ENCODE assay signal across 27 mouse cellular contexts in the genomic region with DNA sequence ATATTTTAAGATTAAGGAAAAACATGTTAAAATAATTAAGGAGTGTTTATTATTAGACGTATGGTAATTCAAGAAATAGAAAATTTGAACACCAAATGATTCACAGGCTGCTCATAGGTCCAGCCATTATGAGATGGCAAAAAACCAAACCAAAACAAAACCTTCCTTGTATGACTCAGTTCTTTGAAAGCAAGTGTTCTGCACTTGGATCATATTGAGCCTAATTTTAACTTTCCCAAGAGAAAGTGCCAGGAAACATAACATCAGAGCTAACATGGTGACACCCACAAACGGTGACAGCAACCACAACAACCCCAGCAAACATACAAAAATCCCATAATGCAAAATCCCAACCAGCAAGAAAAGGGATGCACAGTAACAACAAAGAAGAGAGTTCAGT.
DNase-seq lines count a peak whose midpoint lies in the region; ATAC-seq and TF ChIP-seq lines count a peak whose summit lies in the region.
"Had no signal": no experiment of that assay in that cellular context is flagged by ENCODE, and none has a peak within 500 bp of the region (broad histone marks: within the 10 kb centered on the region; RNA-seq: fewer than 3 reads in every experiment).

No protein-coding gene starts in this region.

- in situ Hi-C loops in Patski (cut with MboI; ENCODE audit: low pct_unique_long_range_greater_than_20kb), result no loop called here

- no peak for TF ChIP-seq POLR2A in myocyte (IDR thresholded peaks at IDR 0.05; ENCODE audit: insufficient read length, low read depth)
- TF ChIP-seq POLR2A in kidney, adult 2 months (IDR thresholded peaks at IDR 0.05; ENCODE audit: low read depth, low read length), result no peak

- H3K79me2 ChIP-seq in C2C12 (ENCODE audit: control insufficient read depth, insufficient read depth) (no peaks in the 10 kb centered on the region), myocyte (ENCODE audit: control insufficient read depth, insufficient read depth) (no peaks in the 10 kb centered on the region)

- no peak overlapping the region for H3K27ac ChIP-seq in kidney, adult 2 months (ENCODE audit: insufficient read depth, low read depth, low read length)
- H3K27ac ChIP-seq in hindbrain, embryonic 13.5 days, result no peak overlapping the region
- H3K27ac ChIP-seq: embryonic facial prominence, embryonic 12.5 days; embryonic facial prominence, embryonic 15.5 days; forebrain, embryonic 13.5 days; heart, embryonic 15.5 days; hindbrain, embryonic 15.5 days had no signal

- no peaks in the 10 kb centered on the region for H3K4me1 ChIP-seq in kidney, adult 2 months (ENCODE audit: control insufficient read depth, insufficient read depth, low read length)
- no peaks in the 10 kb centered on the region for H3K4me1 ChIP-seq in hindbrain, embryonic 13.5 days (replicated peaks)
- H3K4me1 ChIP-seq: embryonic facial prominence, embryonic 12.5 days; embryonic facial prominence, embryonic 15.5 days; forebrain, embryonic 13.5 days; heart, embryonic 12.5 days; heart, embryonic 15.5 days; hindbrain, embryonic 15.5 days had no signal

- no peak for TF ChIP-seq CTCF in C2C12 (IDR thresholded peaks at IDR 0.05; ENCODE audit: control insufficient read depth, insufficient read depth, insufficient read length)
- no peak for TF ChIP-seq CTCF in Patski (IDR thresholded peaks at IDR 0.05)
- no peak for TF ChIP-seq CTCF in kidney, adult 2 months (conservative IDR thresholded peaks at IDR 0.05; ENCODE audit: insufficient read depth, insufficient read length, low read depth, low read length)

- H3K79me3 ChIP-seq in C2C12 (ENCODE audit: low read depth), result no peaks in the 10 kb centered on the region

- peak; percentile 1 for DNase-seq in Patski (ENCODE audit: low read depth, low spot score)
- DNase-seq in kidney, adult 2 months, result no peak
- DNase-seq in layer of hippocampus, adult 11-12 months (ENCODE audit: low spot score), result no peak
- DNase-seq: adrenal gland, adult 8-10 months; adrenal gland, postnatal 25 days; cerebellum, adult 11 months; cerebellum, adult 2 months; cerebellum, adult 9-11 months; cerebellum, postnatal 25 days; gastrocnemius, postnatal 25 days; heart, adult 18-20 months; heart, postnatal 10 days; heart, postnatal 4 days had no signal

- no peak overlapping the region for H3ac ChIP-seq in C2C12 (ENCODE audit: control insufficient read depth, insufficient read length, low read depth)
- H3ac ChIP-seq in myocyte (ENCODE audit: control insufficient read depth, insufficient read length), result no peak overlapping the region

- POLR2A ChIA-PET in Patski (lab: Charles Lee), result no interaction called here

- H3K4me3 ChIP-seq in C2C12 (ENCODE audit: insufficient read depth, poor library complexity, severe bottlenecking) (no peak overlapping the region), myocyte (no peak overlapping the region)
- no peak overlapping the region for H3K4me3 ChIP-seq in kidney, adult 2 months (ENCODE audit: insufficient read depth, low read depth, low read length)
- no peak overlapping the region for H3K4me3 ChIP-seq in hindbrain, embryonic 13.5 days
- H3K4me3 ChIP-seq: embryonic facial prominence, embryonic 12.5 days; embryonic facial prominence, embryonic 15.5 days; forebrain, embryonic 13.5 days; heart, embryonic 12.5 days; heart, embryonic 15.5 days; hindbrain, embryonic 15.5 days had no signal

- H3K9me3 ChIP-seq in hindbrain, embryonic 13.5 days, result no peaks in the 10 kb centered on the region
- H3K9me3 ChIP-seq: embryonic facial prominence, embryonic 12.5 days; embryonic facial prominence, embryonic 15.5 days; forebrain, embryonic 13.5 days; G1E; heart, embryonic 12.5 days; heart, embryonic 15.5 days; hindbrain, embryonic 15.5 days had no signal

- no peaks in the 10 kb centered on the region for H3K27me3 ChIP-seq in C2C12 (ENCODE audit: control insufficient read depth, insufficient read depth, insufficient read length)
- H3K27me3 ChIP-seq in Patski, result no peaks in the 10 kb centered on the region
- H3K27me3 ChIP-seq in myocyte (ENCODE audit: control insufficient read depth, insufficient read depth, insufficient read length), result no peaks in the 10 kb centered on the region
- H3K27me3 ChIP-seq in kidney, adult 2 months (replicated peaks; ENCODE audit: control insufficient read depth, insufficient read depth, low read length), result no peaks in the 10 kb centered on the region
- H3K27me3 ChIP-seq in hindbrain, embryonic 13.5 days, result no peaks in the 10 kb centered on the region
- H3K27me3 ChIP-seq: CH12.LX; embryonic facial prominence, embryonic 12.5 days; embryonic facial prominence, embryonic 15.5 days; forebrain, embryonic 13.5 days; heart, embryonic 12.5 days; heart, embryonic 15.5 days; hindbrain, embryonic 15.5 days had no signal

- H3K9ac ChIP-seq in hindbrain, embryonic 13.5 days, result no peak overlapping the region
- H3K9ac ChIP-seq: embryonic facial prominence, embryonic 12.5 days; embryonic facial prominence, embryonic 15.5 days; forebrain, embryonic 13.5 days; heart, embryonic 12.5 days; heart, embryonic 15.5 days; hindbrain, embryonic 15.5 days had no signal

- no peak for ATAC-seq in Patski
- no peak for ATAC-seq in hindbrain, embryonic 13.5 days (ENCODE audit: low FRiP score)
- ATAC-seq: activated CD4-positive, CD25-positive, alpha-beta regulatory T cell, adult 4 months; forebrain, embryonic 13.5 days; forebrain, embryonic 16.5 days; intestine, postnatal 0 days had no signal

- peak overlapping the region; percentile 44 for H3K4me2 ChIP-seq in myocyte (ENCODE audit: low read depth)
- H3K4me2 ChIP-seq in hindbrain, embryonic 13.5 days, result no peak overlapping the region
- H3K4me2 ChIP-seq: embryonic facial prominence, embryonic 12.5 days; embryonic facial prominence, embryonic 15.5 days; forebrain, embryonic 13.5 days; heart, embryonic 12.5 days; heart, embryonic 15.5 days; hindbrain, embryonic 15.5 days had no signal

- no peaks in the 10 kb centered on the region for H3K36me3 ChIP-seq in C2C12 (ENCODE audit: control insufficient read depth, insufficient read depth)
- H3K36me3 ChIP-seq in myocyte (ENCODE audit: control insufficient read depth, insufficient read depth), result no peaks in the 10 kb centered on the region
- no peaks in the 10 kb centered on the region for H3K36me3 ChIP-seq in kidney, adult 2 months (ENCODE audit: control insufficient read depth, insufficient read depth, low read length)
- no peaks in the 10 kb centered on the region for H3K36me3 ChIP-seq in hindbrain, embryonic 13.5 days
- H3K36me3 ChIP-seq: embryonic facial prominence, embryonic 12.5 days; embryonic facial prominence, embryonic 15.5 days; G1E; heart, embryonic 12.5 days; heart, embryonic 15.5 days; hindbrain, embryonic 15.5 days had no signal

- 89% methylated on average over 2 of the region's 2 CpGs for WGBS in kidney, adult 2 months
- WGBS in hindbrain, embryonic 13.5 days, result 92% methylated on average over 2 of the region's 2 CpGs

- CTCF ChIA-PET in Patski (lab: Charles Lee), result no interaction called here

TF ChIP-seq in C2C12, 6 proteins besides CTCF, POLR2A, EP300 and RAD21:
- TF ChIP-seq CEBPB (IDR thresholded peaks at IDR 0.05; ENCODE audit: low read depth) (no peak), MYOG (IDR thresholded peaks at IDR 0.05; ENCODE audit: control insufficient read depth, extremely low read depth, insufficient read length) (no peak), USF1 (IDR thresholded peaks at IDR 0.05; ENCODE audit: low read depth) (no peak), MYOD1 (IDR thresholded peaks at IDR 0.05; ENCODE audit: control insufficient read depth, insufficient read length, low read depth) (peak; percentile 2), FOSL1 (IDR thresholded peaks at IDR 0.05; ENCODE audit: insufficient read depth, low read length, poor library complexity, severe bottlenecking) (peak; percentile 16), MAX (IDR thresholded peaks at IDR 0.05) (no peak)

TF ChIP-seq in myocyte, 11 proteins besides CTCF, POLR2A, EP300 and RAD21:
- TF ChIP-seq TCF12 (IDR thresholded peaks at IDR 0.05; ENCODE audit: insufficient read depth, poor library complexity, severe bottlenecking), result no peak
- no peak for TF ChIP-seq MAX (IDR thresholded peaks at IDR 0.05; ENCODE audit: low read depth)
